Mouse (Mus musculus) cerebellum, postnatal 36 days (tissue): ENCODE measurements around the gene a.
"Not testable (repeated sequence)": the region's sequence is repeated elsewhere in the genome, so short reads cannot be mapped to it uniquely, and the experiment has no call there.

ENCODE experiments used
- DNase-seq, 2 experiments: peaks; one replicate each; pipeline ENCODE4 v3.0.0; 2021 to 2022; ENCODE audit warnings: mixed read lengths in 2 of 2

a gene

DNA sequence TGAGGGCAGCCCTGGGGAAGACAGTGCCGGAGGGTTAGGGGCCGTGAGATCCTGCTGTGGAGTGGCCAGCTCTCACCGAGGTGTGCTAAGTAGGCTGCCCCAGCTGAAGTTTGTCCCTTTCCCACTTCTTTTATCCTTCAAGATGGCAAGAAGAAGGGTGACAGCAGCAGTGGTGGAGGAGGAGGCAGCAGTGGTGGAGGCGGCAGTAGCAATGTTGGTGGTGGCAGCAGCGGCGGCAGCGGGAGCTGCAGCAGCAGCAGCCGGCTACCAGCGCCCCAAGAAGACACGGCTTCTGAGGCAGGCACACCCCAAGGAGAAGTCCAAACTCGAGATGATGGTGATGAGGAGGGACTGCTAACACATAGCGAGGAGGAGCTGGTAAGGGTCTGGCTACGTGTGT is 72.5 kb downstream of the a start:
- DNase-seq, result no peak

DNA sequence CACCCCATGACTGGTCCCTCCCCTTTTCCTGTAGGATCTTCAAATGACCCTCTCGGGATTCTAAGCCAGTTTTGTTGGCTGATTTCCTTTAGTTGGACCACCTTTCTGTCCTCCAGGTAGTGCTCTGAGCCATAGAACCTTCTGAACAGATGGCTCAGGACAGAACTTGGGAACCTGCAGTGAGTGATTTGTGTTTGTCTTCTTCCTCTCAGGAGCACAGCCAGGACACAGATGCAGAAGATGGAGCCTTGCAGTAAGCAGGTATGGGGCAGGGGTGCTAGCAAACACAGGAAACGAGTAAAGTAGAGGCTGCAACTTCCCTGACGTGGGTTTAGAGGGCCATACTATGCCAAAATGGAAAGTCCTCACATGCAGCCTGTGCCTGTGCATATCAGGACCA is 74.5 kb downstream of the a start:
- peak in 1 of 2 experiments; percentile 43 for DNase-seq

DNA sequence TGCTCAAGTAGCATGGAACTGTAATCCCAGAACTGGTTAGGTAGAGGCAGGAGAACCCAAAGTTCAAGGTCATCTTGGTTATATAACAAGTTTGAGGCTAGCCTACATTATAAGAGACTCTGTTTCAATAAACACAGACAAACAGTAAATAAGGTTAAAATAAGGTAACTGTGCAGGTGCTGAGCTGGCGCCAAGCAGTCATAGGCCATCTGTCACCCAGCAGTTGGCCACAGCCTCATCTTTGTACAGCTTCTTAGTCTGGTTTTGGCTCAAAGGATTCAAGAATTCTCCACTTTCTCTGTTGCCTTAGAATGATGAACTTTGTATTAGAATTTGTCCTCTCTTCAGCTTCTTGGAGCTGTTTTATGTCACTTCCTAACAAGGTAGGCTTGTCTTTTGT is 76.9 kb downstream of the a start:
- DNase-seq, result peak; percentile 81 to 83

- no peak for DNase-seq
Measured at GRCm38 (mm10) chr2:154869954-154870641, 78.9 kb downstream of the a start.

- DNase-seq, result no peak
Measured at GRCm38 (mm10) chr2:154876621-154877020, 85.4 kb downstream of the a start.

DNA sequence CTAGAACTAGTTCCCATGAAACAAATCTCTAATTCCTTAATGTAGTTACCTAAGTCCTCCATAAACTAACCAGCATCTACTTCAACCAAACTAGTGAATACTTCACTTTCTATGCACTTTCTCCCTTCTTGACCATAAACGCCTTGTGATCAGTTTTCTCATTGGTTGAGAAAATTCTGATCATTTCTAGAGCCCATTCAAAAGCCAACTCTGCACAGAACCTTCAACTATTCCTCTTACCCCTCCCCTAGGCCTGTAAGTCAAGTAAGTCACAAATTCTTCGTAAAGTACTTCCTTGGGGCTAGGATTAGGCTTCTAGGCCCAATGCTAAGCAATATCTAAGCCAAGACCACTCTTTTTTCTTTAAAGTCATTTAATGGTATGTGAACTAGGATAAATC is 100.4 kb downstream of the a start:
- DNase-seq, result no peak

- peak; percentile 95 to 96 for DNase-seq
Measured at GRCm38 (mm10) chr2:154892201-154893044, 101.2 kb downstream of the a start, which contains the start of gene Eif2s2. TSS of gene Eif2s2 (minus strand) at chr2:154892935.

DNA sequence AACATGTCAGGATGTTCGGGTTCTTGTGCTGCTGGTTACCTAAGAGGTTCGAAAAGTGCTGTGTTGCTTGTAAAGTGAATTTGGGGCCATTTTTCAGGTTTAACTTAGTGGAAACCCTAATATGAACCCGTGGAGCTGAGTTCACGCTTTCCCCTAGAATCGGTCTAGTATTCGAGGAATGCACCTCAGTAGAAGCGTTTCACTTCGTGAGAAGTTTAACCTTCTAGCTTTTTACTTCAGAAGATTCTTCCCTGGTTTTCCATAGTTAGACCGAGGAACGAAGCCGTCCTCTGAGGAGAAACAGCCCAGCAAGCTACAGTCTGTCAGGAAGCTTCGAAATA is 101.8 kb downstream of the a start:
- DNase-seq, result no peak

GRCm38 (mm10) chr2:154893548-154893947 is 102.3 kb downstream of the a start:
- no peak for DNase-seq

GRCm38 (mm10) chr2:154899004-154899403 is 107.8 kb downstream of the a start:
- not testable (repeated sequence) for DNase-seq

DNA sequence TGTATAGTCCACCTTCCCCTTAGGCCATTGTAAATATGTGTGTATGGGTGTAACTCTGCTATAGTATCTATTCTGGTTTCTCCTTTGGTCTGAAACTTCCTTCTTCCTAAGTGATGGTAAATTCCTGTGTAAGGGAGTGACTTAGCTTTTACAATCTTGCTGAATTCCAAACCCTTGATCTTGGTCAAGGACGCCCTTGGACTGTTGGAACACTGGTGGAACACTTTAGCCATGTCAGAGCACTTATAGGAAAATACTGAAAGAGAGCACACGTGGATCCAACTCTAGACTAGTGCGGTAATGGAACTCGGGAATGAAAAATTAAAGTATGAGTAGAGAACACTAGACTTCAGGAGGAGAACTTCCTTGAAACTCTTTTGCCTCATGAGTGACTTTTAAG is 108.2 kb downstream of the a start:
- not testable (repeated sequence) for DNase-seq

DNA sequence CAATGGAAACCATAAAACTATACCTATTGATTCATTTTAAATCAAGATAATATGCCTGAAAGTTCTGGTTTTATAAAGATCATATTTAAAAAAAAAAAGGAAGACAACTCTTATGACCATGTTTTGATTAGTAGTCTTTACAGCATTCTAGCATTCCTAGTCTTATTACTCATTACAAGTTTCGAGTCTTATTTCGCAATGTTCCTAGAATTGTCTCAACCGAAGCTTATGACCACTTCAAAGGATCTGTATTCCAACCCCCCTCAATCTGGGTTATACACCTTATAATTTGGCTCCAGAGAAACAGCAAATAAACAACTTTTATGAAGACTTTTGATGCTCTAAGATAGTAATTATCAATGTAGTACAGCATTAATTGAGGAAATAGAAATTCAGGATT is 110.9 kb downstream of the a start:
- no peak for DNase-seq

- no peak for DNase-seq
Measured at GRCm38 (mm10) chr2:154905796-154906195, 114.6 kb downstream of the a start.

- not testable (repeated sequence) for DNase-seq
Measured at GRCm38 (mm10) chr2:154908223-154908622, 117.0 kb downstream of the a start.

GRCm38 (mm10) chr2:154909789-154910188 is 118.6 kb downstream of the a start:
- DNase-seq, result no peak

- DNase-seq, result no peak
Measured at GRCm38 (mm10) chr2:154915922-154916541, 124.8 kb downstream of the a start.

GRCm38 (mm10) chr2:154916547-154916946 is 125.3 kb downstream of the a start:
- DNase-seq, result no peak

DNA sequence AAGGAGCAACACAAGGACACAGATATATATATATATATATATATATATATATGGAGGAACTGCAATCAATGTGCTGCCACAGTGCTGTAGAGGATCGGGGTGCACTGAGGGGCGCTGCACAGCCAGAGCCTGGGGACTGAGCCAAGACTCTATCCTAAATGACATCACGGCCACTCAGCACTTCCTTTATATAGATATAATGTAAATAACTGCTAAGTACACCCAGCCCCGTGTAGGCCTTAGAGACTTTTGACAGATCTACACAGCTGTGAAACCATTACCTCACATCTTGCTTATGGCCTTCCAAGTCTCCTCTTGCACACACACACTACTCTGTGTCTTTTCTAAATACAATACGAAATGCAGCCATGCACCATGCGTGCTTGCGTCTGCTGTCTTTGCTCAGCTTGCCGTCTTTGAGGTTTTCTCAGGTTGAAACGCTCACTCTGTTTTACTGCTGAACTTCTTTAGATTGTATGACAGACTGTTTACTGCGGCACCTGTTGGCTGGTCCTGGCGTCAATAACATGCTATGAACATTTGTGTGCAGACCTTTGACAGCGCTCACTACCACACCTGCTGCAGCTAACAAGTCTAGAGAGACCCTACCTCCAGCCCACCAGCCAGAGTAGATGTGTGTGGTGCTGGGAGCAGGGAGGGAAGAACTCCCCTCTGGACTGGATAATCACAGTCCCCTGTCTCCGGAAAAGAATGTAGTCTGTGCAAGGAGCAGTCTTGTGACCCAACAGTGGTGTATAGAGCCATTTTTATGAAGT is 126.9 kb downstream of the a start:
- DNase-seq, result no peak

GRCm38 (mm10) chr2:154920896-154921295 is 129.7 kb downstream of the a start:
- DNase-seq, result no peak

- not testable (repeated sequence) for DNase-seq
Measured at GRCm38 (mm10) chr2:154922134-154922533, 130.9 kb downstream of the a start.

GRCm38 (mm10) chr2:154925411-154926031 is 134.3 kb downstream of the a start:
- no peak for DNase-seq

DNA sequence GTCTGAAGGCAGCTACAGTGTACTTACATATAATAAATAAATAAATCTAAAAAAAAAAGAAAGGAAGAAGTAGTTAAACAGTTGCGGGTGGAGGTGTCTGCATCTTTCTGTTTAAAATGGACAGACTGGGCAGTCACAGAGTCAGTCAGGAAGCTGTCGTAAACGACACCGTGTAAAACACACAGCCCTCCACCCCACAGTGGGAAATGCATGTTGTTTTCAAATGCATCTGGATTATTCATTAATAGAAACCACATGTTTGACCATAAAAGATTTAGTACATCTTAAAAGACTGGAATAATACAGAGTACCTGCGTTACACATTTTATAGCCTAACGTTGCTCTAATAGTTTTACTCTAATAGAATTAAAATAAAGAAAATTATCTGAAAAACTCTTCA is 135.6 kb downstream of the a start:
- DNase-seq, result no peak

GRCm38 (mm10) chr2:154928298-154928697 is 137.1 kb downstream of the a start:
- DNase-seq, result no peak
